Mouse (Mus musculus): ENCODE data around the gene Ccdc40.
"Not testable (repeated sequence)": the region's sequence is repeated elsewhere in the genome, so short reads cannot be mapped to it uniquely, and the experiment has no call there.

GRCm38 (mm10) chr11:119245543-119245942, 17.2 kb downstream of the Ccdc40 start:
- TF ChIP-seq CTCF (IDR thresholded peaks at IDR 0.05; ENCODE audit: borderline replicate concordance, extremely low read depth, insufficient read depth, insufficient read length); POLR2A (IDR thresholded peaks at IDR 0.05; ENCODE audit: borderline replicate concordance, extremely low read depth, insufficient read depth, insufficient read length, poor library complexity, severe bottlenecking): not testable (repeated sequence)

Data from brain, embryonic 14.5 days (tissue).